Mouse (Mus musculus) gastrocnemius, postnatal 10 days (tissue): ENCODE data around the gene Urad. TPM values are rescaled to one million over a fixed set of nuclear protein-coding genes. Genes with fewer than 3 reads are reported as not detected.

ENCODE experiments used
- DNase-seq: peaks from one replicate; pipeline ENCODE4 v3.0.0; 2021; ENCODE audit warnings: mixed read lengths
- total RNA-seq, 2 experiments: library from RNA; stranded (reverse); gene quantifications; 2 replicates each; pipeline ENCODE4 v1.2.3; 2021

Urad gene
- total RNA-seq, 2 experiments from 2014 or later = not detected

- DNase-seq = no peak
These were observed 22.3 kb downstream of the Urad start for GRCm38 (mm10) chr5:147300001-147300363.

- DNase-seq = peak; percentile 10
These were observed 22.8 kb downstream of the Urad start for GRCm38 (mm10) chr5:147299255-147300000.

GRCm38 (mm10) chr5:147297249-147297648 is 25.0 kb downstream of the Urad start:
- no peak for DNase-seq

- no peak for DNase-seq
These were observed 28.1 kb downstream of the Urad start for GRCm38 (mm10) chr5:147294121-147294520.

- peak; percentile 64 for DNase-seq
These were observed 28.9 kb downstream of the Urad start for GRCm38 (mm10) chr5:147293127-147293910.

GRCm38 (mm10) chr5:147292506-147293120 is 29.6 kb downstream of the Urad start:
- no peak for DNase-seq

GRCm38 (mm10) chr5:147291764-147292505 is 30.3 kb downstream of the Urad start:
- DNase-seq = no peak

GRCm38 (mm10) chr5:147284365-147284764 is 37.9 kb downstream of the Urad start:
- no peak for DNase-seq

- DNase-seq = no peak
These were observed 44.7 kb downstream of the Urad start for GRCm38 (mm10) chr5:147277547-147277925.

- DNase-seq = no peak
These were observed 45.3 kb downstream of the Urad start for GRCm38 (mm10) chr5:147276701-147277546.

GRCm38 (mm10) chr5:147275761-147276160 is 46.5 kb downstream of the Urad start:
- DNase-seq = no peak

GRCm38 (mm10) chr5:147274174-147275141 is 47.8 kb downstream of the Urad start:
- no peak for DNase-seq

GRCm38 (mm10) chr5:147272808-147273345 is 49.4 kb downstream of the Urad start:
- no peak for DNase-seq

- DNase-seq = no peak
These were observed 50.0 kb downstream of the Urad start for GRCm38 (mm10) chr5:147272046-147272807.

GRCm38 (mm10) chr5:147270673-147271655 is 51.3 kb downstream of the Urad start:
- no peak for DNase-seq

GRCm38 (mm10) chr5:147269926-147270672 is 52.1 kb downstream of the Urad start, which contains the start of gene Pdx1:
TSS of gene Pdx1 (plus strand) at chr5:147269959.
- DNase-seq = no peak

- no peak for DNase-seq
These were observed 52.9 kb downstream of the Urad start for GRCm38 (mm10) chr5:147269371-147269770.
